Mouse (Mus musculus): ENCODE data around the gene Tmem185b. TPM values are rescaled to one million over a fixed set of nuclear protein-coding genes. Genes with fewer than 3 reads are reported as not detected.

The Tmem185b gene
- total RNA-seq, 2 experiments from 2014 or later: 16.3 to 19.8 TPM

Other genes starting within 250 kb of the Tmem185b start
- gene Inhbb, start 103.9 kb upstream of the Tmem185b start, total RNA-seq (2021): 1 to 10 TPM; 1.1 to 1.2 TPM
- gene Ralb, start 21.4 kb upstream of the Tmem185b start, total RNA-seq (2021): 10 to 100 TPM; 48.8 to 56.6 TPM
- gene Epb41l5, start 122.8 kb downstream of the Tmem185b start, total RNA-seq (2021): 1 to 10 TPM; 4.1 to 4.2 TPM

All from heart, postnatal 10 days (tissue).